Mouse (Mus musculus) c-Kit-positive CD71-positive TER-119-negative erythroid progenitor cells, embryonic 14.5 days (primary cell): ENCODE data around the gene Cbr3.
A peak's percentile ranks its signal among the peaks of the same experiment; 100 is the strongest.
"Not testable (repeated sequence)": the region's sequence is repeated elsewhere in the genome, so short reads cannot be mapped to it uniquely, and the experiment has no call there.

Experiments used
- DNase-seq: peaks from one replicate; pipeline ENCODE4 v3.0.0-alpha.2; 2013; ENCODE audit warnings: low read depth

The Cbr3 gene

GRCm38 (mm10) chr16:93682689-93683507 is at the start of gene Cbr3:
Gene Cbr3 (plus strand): TSS chr16:93683215.
- DNase-seq: peak; percentile 17

- DNase-seq: no peak
Observed at GRCm38 (mm10) chr16:93644006-93644405, 39.0 kb upstream of the Cbr3 start.

- DNase-seq: no peak
Observed at GRCm38 (mm10) chr16:93648441-93649183, 34.4 kb upstream of the Cbr3 start.

- no peak for DNase-seq
Observed at GRCm38 (mm10) chr16:93667976-93668375, 15.0 kb upstream of the Cbr3 start.

- DNase-seq: no peak
Observed at GRCm38 (mm10) chr16:93669521-93669920, 13.5 kb upstream of the Cbr3 start.

DNA sequence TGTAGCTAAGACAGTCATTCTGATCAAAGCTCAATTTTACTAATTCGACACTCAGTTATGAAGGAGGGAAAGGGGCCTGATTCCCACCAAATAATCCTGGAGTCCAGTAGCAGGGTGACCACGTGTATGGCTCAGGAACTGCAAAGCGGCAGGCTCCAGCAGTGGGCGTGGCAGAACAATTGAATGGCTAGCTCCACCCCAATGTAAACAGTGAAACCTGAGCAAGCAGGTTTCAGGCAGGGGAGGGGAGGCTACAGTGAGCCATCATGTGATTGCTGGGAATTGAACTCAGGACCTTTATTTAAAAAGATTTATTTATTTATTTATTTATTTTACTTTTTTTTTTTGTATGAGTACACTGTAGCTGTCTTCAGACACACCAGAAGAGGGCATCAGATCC is 12.5 kb upstream of the Cbr3 start:
- DNase-seq: not testable (repeated sequence)

DNA sequence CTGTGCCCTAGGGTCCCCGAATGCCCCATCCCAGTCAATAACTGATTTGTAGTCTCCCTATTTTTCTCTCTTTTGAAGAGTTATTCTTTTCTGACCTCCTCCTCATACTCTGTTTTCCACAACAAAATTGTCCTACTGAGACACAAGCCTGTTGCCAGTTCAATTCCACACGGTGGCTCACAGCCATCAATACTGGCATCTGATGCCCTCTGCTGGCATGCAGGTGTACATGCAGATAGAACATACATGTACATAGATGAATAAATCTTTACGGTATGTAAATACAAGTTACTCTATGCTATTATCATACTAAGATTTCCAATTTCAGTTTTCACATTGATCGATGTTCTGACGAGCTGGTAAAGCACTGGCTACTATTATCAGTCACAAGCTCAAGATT is 12.0 kb upstream of the Cbr3 start:
- DNase-seq: no peak

DNA sequence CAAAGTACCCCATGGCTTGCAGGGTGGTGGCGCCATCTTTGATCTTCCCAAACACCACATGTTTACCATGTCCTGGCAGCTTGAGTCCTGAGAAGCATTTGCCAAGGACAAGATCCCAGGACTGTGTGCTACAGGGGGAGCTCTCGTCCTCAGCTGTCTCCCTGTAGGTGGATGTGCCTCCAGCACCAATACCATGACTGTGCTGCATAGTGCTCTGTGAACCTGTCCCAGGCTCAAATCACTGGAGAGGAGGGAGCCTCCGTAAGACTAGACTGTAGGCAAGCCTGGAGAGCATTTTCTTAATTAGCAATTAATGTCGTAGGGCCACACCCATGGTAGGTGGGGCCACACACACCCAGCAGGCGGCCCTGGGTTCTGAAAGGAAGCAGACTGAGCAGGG is 6.6 kb upstream of the Cbr3 start:
- no peak for DNase-seq

- DNase-seq: no peak
Observed at GRCm38 (mm10) chr16:93678206-93678605, 4.8 kb upstream of the Cbr3 start.

GRCm38 (mm10) chr16:93679165-93679564 is 3.9 kb upstream of the Cbr3 start:
- DNase-seq: no peak

GRCm38 (mm10) chr16:93682156-93682688 is 793 bp upstream of the Cbr3 start:
- DNase-seq: no peak

GRCm38 (mm10) chr16:93683508-93684236 is 657 bp downstream of the Cbr3 start:
- DNase-seq: no peak

- DNase-seq: no peak
Observed at GRCm38 (mm10) chr16:93684441-93684840, 1.4 kb downstream of the Cbr3 start.

DNA sequence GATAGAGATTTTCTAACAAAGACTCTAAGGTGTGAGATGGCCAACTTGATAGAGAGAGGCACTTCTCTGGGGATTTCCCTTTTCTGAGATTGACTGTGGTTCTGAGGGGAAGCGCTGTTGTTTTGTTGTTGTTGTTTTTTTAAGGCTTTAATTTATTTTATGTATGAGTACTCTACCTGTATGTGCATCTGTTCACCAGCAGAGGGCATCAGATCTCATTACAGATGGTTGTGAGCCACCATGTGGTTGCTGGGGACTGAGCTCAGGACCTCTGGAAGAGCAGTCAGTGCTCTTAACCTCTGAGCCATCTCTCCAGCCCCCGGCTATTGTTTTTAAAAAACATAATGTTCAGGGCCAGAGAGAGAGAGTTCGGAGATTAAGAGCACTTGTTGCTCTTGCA is 2.8 kb downstream of the Cbr3 start:
- not testable (repeated sequence) for DNase-seq

GRCm38 (mm10) chr16:93686421-93686820 is 3.4 kb downstream of the Cbr3 start:
- no peak for DNase-seq

DNA sequence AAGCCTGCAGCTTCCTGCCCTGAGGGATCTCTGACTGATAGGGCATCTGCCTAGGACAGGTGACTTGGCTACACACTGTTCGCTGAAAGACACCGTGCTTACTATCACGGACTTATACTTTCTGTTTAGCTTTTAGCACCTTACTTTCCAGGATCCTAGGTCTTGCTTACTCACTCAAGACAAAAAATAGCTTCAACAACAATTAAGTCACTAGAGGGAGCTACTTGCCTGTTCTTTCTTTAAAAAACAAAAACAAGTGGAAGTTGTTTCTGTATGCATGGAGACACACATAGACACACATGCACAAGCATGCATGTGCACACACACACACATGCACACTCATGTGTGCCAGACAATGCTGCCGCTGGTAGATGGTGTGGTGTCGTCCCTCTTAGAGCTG is 3.9 kb downstream of the Cbr3 start:
- peak; percentile 39 for DNase-seq

DNA sequence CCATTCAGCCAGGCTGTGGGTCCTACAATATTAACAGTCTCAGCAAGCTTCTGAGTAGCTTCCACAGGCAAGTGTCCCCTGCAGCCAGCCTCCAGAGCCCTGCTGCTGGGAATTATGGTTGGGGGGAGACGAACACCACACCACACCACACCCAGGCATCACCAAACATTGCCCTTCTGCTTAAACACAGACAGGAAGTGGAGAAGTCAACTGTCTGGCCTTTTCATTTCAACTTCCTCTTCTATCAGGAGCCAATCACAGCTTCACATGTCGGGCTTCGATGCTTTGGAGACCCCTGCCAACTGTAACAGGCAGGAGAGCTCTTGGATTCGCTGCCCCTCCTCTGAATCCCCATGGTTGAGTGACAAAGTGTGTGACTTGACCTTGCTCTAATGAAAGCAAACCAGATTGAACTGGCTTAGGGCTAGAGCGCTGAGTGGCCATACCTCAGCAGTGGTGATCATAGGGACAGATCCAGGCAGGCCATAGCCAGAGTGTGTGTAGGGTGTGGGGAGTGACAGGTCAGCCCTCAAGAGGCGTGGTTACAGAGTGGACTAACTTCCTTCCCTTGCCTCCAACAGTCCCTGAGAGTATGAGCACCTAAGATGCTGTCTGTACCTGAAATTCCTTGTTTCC is 8.3 kb downstream of the Cbr3 start:
- DNase-seq: no peak

DNA sequence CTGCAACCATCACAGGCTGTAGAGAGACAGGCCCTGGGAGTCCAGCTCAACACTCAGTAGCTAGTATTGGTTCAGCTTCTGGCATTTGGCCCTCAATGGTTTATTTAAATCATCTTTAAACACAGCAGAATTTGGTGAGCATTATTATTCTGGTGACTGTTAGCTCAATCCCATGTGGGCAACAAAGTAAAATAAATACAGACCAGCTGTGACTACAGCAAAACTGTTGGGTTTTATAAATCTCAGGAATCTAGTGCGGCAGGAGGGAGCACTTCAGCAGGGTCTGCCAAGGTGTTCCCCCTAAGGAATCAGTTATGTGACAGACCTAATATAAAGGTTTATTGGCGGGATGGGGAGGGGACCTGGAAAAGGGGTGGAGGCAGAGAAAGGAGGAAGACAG is 9.7 kb downstream of the Cbr3 start:
- no peak for DNase-seq

DNA sequence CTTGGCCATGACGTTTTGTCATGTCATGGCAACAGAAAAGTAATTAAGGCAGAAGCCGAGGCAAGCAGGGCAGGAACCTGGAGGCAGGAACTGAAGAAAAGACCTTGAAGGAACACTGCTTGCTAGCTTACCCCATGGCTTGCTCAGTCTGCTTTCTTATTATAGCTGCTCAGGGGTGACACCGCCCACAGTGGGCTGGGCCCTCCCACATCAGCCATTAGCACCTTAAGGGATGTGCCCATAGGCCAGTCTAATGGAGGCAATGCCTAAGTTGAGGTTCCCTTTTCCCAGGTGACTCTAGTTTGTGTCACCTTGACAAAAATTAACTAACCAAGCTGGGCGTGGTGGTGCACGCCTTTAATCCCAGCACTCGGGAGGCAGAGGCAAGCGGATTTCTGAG is 24.1 kb downstream of the Cbr3 start:
- DNase-seq: no peak

- DNase-seq: no peak
Observed at GRCm38 (mm10) chr16:93709217-93709616, 26.2 kb downstream of the Cbr3 start.

GRCm38 (mm10) chr16:93710924-93711323 is 27.9 kb downstream of the Cbr3 start:
- DNase-seq: peak; percentile 81
